Mouse (Mus musculus): ENCODE data around the gene Cct2.

The Cct2 gene

DNA sequence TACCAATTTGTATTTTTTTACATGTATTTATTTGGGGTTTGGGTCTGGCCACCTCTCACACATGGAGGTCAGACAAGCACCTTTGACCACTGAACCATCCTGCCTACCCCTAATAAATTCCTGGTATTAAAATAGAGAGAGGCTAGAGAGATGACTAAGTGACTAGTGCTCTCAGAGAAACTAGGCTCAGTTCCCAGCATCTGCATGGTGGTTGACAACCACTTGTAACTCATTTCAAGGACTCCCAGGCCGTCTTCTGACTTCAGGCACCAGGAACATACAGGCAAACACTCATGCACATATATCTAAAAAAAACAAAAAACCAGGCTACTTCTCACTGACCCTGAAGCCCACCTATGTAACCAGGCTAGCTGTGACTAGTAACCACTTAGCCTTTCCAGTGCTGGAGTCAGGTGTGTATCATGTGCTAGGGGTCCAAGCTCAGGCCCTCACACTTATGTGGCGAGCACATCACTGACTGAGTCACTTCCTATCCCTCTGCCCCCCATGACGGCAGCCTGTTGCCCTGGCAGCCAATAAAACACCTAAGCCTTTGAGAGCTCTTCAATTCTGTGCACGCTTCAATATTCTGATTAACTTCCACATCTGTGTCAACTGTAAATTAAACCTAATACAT is 13.5 kb downstream of the Cct2 start:
- DNase-seq: no peak

DNA sequence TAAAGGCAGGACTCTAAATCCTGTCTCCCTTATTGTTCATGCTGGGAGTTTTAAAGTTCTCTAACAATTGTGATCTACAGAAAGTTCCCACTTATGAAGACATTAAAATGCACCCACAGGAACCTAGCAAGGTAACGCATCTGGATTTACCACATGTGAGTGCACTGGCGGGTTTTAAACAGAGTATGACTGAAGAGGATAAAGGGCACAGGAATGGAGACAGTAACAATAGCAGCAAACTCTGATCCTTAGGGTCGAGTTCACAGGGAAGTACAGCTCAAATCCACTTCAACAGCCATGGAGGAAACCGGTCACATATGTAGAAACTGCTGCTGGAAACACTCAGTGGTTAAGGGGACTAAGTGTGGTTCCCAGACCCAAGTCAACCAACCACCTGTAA is 14.4 kb downstream of the Cct2 start:
- no peak for DNase-seq

DNA sequence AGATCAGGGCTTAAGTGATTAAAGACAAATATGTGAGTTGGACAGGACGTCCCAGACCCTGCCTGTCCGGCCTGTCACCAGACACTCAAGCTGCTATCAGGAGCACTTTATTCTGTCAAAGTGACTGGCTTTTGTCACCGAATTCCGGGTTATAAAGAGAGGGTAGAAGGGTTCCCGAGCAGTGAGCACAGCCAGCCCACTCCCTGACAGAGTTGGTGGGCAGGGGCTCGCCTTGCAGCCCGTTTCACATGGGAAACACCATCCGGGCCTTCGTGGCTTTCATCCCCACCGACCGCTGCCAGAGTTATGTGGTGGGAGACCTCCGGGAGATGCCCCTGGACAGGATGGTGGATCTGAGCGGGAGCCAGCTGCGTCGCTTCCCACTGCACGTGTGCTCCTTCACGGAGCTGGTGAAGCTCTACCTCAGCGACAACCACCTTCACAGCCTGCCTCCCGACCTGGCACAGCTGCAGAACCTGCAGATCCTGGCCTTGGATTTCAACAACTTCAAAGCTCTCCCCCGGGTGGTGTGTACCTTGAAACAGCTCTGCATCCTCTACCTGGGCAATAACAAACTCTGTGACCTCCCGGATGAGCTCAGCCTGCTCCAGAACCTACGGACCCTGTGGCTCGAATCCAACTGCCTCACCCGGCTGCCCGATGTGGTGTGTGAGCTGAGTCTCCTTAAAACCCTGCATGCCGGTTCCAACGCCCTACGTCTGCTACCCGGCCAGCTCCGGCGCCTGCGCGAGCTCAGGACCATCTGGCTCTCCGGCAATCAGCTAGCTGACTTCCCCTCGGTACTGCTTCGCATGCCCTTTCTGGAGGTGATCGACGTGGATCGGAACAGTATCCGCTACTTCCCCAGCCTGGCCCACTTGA is 18.2 kb downstream of the Cct2 start, which contains the start of gene Lrrc10:
Gene Lrrc10, plus strand, starts transcription at position 167 of the 882 bp plus-strand sequence.
- DNase-seq: peak in 1 of 2 experiments; percentile 42

DNA sequence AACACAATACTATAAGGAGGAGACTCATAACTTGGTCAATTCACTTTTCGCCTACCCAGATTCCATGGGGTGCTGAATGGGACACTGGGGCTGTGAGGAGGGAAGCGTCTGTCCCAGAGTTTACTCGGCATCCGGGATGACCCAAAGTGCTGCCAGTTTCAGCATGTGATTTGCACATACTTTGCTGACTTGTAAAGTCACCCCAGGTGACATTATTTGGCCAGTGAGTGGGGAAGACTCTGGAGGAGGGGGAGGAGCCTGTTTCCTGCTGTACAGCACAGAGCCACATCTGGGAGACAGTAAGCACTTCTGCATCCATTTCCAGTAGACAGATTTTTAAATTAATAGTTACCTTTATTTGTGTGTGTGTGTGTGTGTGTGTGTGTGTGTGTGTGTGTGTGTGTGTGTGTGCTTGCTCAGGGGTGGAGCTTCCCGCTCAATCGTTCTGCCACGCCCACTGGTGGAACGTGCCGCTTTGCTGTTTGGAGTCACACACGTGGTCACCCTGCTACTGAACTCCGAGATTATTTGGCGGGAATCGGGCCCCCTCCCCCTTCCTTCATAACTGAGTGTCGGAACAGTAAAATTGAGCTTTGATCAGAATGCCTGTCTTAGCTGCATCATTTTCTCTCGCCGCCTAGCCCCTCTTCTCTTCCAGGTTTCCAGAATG is 20.0 kb downstream of the Cct2 start:
- DNase-seq: peak in 1 of 2 experiments; percentile 19

DNA sequence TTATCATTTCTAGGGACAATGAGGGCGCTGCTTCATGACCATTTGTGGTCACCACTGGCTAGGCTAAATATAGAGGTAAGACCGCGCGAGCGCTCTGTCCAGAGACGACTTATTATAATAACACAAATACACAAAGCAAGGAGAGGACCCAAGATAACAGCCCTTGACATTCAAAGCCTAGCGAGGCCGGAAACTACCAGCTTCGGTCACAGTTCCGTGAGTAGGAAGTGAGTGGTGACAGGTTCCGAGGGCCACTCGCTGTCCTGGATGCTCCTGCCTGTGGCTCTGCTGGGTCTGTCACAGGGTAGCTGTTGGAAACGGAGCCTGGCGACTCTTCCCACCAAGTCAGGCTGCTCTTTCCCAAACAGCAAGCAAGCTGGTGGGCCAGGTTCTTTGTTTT is 21.3 kb downstream of the Cct2 start:
- DNase-seq: no peak

DNA sequence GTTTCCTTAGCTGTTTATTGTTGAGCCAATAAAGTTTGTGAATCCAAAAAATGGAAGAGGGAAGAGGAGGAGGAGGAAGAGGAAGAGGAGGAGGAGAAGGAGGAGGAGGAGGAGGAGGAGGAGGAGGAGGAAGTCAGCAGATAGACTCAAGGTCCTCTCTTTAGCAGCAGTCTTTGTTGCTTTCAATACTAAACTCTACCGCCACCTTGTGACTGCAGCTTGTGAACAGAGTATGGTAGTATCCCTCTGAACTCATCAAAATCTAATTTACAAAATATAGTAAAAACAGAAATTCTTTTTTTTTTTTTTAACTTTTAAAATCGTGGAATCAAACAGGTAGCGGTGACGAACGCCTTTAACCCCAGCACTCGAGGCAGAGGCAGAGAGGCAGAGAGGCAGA is 23.3 kb downstream of the Cct2 start:
- peak in 1 of 2 experiments; percentile 58 for DNase-seq

DNA sequence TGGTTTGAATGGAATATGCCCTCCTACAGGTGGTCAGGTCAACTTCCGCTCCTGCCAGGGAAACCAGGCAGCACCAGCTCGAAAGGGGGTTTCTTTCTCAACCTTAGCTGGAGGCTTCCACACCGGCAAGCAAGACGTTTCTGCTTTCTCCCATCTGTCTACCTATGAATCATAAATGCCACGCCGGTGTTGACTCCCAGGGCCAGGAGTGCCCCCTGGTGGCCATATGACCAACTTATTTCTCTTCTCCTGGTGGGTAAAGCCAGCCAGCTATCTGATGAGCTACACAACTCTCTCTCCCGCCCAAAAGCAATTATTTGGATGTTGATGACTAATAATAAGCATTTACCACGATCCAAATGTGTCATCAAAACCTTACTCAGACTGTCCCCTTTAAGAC is 29.8 kb downstream of the Cct2 start:
- DNase-seq: peak; percentile 83 to 96

DNA sequence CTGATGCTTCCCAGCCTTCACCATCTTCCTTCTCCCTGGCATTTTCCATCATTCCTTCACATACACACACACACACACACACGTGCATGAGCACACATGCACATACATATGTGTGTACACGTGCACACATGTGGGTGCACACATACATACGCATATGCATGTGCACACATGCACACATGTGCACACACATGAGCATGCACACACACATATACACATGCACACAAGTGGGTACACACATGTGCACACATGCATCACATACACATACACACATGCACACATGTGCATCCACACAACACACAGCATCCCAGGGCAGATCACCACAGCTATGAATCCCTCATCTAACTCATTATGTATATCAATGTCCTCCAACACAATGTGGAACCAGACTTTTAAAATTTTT is 32.5 kb downstream of the Cct2 start:
- DNase-seq: no peak

DNA sequence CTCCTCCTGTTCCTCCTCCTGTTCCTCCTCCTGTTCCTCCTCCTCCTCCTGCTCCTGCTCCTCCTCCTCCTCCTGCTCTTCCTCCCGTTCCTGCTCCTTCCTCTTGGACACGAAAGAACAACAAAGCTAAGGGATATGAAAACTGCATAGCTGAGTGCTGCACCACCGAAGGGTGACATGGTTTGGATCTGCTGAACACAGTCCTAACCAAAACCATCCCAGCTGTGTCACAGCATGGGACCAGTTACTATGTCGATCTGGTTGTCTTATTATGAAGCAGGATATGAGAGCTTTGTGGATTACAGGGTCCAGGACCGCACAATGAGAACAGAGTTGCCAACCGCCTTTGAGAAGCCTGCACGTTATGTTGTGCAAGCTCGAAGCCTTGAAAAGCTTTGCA is 37.4 kb downstream of the Cct2 start:
- no peak for DNase-seq

DNA sequence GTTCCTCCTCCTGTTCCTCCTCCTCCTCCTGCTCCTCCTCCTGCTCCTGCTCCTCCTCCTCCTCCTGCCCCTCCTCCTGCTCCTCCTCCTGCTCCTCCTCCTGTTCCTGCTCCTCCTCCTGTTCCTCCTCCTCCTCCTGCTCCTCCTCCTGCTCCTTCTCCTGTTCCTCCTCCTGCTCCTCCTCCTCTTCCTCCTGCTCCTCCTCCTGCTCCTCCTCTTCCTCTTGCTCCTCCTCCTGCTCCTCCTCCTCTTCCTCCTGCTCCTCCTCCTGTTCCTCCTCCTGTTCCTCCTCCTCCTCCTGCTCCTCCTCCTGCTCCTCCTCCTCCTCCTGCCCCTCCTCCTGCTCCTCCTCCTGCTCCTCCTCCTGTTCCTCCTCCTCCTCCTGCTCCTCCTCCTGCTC is 37.8 kb downstream of the Cct2 start:
- DNase-seq: peak; percentile 26 to 34

DNA sequence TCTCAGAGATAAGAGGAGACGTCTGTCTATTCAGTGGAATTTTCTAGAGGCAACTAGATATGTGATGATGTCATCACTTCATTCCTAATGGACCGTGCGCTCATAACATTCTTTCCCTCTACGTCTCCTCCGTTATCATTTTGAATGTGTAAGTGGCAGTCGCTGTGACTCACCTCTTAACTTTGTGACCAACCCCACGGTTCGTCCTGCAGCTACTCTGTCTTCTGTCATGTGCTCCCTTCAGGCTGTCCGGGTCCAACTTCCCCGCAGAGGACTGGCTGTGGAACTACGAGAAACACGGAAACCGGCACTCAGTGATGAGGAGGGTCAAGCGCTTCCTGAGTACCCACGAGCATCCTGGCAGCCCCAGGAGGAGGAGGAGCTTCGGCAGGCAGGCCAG is 39.9 kb downstream of the Cct2 start:
- DNase-seq: no peak

DNA sequence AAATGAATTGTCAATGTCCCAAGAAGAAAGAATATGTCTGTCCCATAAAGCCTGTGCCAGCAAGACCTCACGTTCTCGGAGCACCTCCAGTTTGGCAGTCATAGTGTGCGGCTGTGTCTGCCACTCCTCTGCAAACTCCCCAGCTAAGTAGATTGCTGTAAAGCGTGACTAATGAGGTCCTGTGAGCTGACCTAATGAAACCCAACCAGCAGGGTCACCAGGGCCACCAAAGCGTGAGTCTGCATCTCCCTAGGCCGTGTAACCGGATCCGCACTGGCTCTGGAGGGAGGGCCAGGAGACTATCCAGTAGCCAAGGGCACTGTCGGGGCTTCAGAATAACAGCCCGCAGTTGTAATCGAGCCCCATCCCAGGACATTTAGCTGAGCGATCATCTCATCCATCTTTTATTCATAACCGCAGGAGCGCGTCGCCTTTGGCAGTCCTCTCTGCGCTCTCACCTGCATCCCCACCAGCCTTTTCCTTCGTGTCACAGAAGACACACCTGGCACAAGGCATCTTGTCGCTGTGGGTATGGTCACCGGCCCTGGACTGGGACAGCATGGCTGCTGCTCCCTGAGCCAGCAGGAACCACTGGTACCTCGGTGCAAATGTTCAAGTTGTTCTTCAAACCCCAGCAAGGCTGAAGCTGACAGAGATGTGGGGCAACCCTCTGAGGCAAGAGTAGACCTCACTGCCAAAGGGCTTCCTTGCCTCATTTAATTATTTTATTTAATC is 42.4 kb downstream of the Cct2 start:
- DNase-seq: peak; percentile 68 to 74

DNA sequence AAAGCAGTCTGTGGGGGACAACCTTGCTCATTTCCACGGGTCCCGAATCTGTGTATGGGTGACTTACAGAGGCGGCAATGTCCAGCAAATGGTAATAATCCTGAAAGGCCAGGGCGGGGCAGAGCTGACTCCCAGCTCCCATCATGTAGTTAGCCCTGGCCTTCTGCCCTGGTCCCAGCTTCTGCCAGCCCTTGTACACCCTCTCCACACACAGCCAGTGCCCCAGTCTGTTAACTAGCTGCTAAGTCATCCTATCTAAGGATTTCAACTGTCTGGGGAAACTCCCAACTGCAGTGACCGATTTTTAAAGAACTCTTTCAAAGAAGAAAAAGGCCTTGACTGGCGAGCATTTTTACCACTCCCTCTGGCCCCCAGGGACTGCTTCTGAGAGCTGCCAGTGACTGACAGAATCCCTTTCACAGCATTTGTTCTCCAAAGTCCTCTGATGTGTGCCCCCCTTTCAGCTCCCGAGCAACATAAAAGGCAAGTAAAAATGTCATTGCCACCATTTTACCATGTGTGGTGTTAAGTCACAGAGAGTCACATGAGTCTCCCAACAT is 45.3 kb downstream of the Cct2 start:
- no peak for DNase-seq

DNA sequence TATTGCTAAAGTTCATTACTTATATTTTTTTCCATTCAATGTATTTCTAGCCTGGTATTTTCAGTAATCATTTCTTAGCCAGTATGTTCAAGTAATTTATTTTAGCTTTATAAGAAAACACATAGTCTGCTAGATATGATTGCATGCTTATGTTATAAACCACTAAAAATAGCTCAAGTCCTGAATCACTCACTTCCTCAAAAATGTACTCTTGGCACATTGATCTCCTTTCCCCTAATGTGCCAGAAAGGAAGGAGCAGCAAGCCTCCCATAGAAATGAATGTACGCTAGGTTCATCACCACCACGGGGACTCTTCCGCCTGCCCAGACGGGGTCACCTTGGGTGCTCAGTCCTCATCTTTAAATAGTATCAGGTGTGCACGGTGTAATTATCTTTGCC is 49.0 kb downstream of the Cct2 start:
- DNase-seq: no peak

DNA sequence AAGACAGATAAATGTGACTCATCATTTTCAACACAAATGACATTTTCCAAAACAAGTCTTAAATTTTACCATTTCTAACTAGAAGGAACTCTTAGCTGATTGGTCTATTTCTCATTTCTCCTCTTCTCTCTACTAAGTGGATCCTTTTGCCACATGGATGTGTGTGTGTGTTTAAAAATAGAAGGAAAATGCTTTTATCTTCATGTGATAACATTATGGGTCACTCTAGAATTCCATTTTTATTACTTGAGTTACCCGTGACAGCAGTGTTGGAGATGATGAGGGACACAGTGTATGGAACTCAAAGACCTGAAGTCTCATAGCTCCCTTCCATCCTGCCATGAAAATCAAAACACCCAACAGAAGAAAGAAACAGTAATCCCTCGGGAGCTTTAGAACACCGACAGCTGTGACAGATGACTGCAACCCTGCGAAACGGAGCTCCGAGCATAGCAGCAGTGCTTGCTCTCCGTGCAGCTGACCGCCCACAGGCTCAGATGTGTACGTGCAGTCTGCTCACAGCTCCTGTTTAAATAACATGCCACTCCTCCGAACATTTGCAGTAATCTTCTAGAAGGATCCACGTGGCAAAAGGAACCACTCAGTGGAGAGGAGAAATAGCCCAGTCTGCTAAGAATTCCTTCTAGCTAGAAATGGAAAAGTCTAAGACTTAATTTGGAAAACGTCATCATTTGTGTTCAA is 49.8 kb downstream of the Cct2 start:
- DNase-seq: no peak

DNA sequence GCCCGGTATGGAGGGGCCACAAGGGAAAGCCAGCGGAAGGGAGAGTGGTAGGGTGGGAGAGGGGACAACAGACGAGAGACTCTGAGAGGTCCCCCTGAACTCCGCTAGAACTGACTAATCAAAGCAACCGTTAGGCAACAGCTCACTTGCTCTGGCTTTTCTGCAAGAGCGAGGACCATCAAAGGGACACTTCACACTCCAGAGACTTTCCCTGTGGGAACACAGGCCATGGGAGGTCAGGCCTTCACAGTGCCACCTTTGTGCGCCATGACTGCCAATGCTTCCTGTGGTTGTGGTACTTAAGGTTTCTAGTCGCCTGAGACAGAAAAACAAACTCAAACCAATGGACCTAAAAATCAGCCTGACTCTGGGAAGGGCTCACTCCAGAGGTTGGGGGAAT is 52.6 kb downstream of the Cct2 start:
- DNase-seq: no peak

DNA sequence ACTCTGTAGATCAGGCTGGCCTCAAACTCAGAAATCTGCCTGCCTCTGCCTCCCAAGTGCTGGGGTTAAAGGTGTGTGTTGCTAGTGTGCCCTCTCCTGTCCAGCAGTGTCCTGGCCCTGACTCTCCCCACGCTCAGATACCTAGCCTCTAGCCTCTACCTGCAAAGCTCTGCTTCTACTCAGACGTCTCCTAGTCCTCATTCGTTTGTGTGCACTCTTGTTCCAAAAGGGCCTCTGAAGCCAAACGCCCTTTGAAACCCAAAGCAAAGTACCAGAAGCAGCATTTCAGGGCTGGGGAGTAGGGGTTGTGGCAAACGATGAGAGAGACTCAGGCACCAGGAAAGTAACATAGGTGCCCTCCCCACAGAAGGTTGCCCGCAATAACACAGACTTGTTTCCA is 53.9 kb downstream of the Cct2 start:
- DNase-seq: peak; percentile 42 to 54

DNA sequence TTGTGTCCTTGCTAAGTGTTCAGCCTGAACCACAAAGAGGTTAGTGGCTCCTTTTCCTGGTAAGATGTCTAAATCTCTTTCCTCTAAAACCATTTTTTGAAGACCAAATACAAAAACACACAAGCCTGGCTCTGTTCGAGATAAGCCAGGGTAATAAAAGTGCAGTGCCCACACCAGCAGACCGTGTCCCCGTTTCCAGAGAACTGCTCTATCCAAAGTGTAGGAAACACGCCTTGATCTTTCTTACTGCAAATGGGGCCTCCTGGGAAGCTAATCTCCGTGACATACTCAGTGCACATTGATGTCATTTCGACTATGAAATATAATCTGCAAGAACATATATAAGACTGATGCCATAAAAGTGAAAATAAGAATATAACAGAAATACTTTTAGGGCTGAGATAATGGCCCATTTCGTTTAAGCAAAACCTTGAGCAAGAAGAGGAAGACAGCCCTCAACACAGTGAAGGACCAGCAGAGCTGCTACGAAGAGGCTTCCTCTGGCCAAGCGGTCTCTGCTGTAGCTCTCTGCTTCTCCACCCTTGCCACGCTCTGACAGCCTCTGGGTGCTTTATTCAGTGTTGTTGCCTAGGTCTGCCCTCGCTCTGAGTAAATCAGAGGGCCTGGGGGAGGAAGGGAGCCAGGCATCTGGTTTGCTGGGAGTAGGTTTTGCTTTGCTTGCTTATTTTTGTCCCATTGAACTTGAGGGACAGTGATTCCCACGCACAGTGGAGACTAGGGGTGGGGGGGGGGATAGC is 57.7 kb downstream of the Cct2 start:
- DNase-seq: no peak

DNA sequence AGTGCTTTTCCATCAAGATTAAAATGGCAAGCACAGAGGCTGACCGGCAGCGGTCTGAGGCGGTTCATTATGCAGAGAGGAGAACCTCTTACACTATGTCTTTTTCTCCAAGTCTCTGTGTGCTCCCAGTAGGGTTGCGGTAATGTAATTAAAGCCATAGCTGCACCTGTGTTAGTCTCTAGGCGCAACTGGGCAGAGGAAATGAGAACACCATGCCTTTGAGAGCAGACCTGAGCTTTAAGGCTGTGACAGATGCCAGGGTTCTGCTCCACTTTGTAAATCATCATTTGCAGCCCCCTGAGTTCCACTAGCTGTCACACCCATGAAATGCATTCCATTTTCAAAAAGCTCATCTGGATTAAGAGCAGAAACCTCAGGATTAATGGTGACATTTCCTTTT is 58.9 kb downstream of the Cct2 start:
- DNase-seq: no peak
